ENCODE assay signal across 14 mouse cellular contexts in genomic region chr2:24311302-24312001, GRCm38 (mm10). TPM values are rescaled to one million over a fixed set of nuclear protein-coding genes. Genes with fewer than 3 reads are reported as not detected.
DNase-seq lines count a peak whose midpoint lies in the region; ATAC-seq and TF ChIP-seq lines count a peak whose summit lies in the region.
"Had no signal": no experiment of that assay in that cellular context is flagged by ENCODE, and none has a peak within 500 bp of the region (broad histone marks: within the 10 kb centered on the region; RNA-seq: fewer than 3 reads in every experiment).

No protein-coding gene starts in this region.

- 44% methylated on average over 6 of the region's 6 CpGs for WGBS in lung, adult 2 months
- 54% methylated on average over 6 of the region's 6 CpGs for WGBS in intestine, embryonic 16.5 days

- no peak overlapping the region for H3K4me2 ChIP-seq in intestine, embryonic 16.5 days (ENCODE audit: low read depth, low read length)
- H3K4me2 ChIP-seq: stomach, embryonic 15.5 days had no signal

- no peaks in the 10 kb centered on the region for H3K27me3 ChIP-seq in intestine, embryonic 16.5 days (replicated peaks; ENCODE audit: control insufficient read depth, insufficient read depth, low read length)
- H3K27me3 ChIP-seq: stomach, embryonic 15.5 days had no signal

- DNase-seq in embryo, embryonic 10.5 days (ENCODE audit: low spot score) = peak; percentile 1
- no peak for DNase-seq in embryo, embryonic 9.5 days (ENCODE audit: extremely low spot score)
- DNase-seq in c-Kit-positive CD71-negative TER-119-negative erythroid progenitor cells, embryonic 14.5 days (ENCODE audit: low read depth) = peak; percentile 36
- peak; percentile 14 for DNase-seq in lung, adult 2 months
- peak; percentile 45 to 48 for DNase-seq in spleen, adult 18-20 months
- no peak for DNase-seq in left cerebral cortex, adult 2 months (ENCODE audit: extremely low spot score in 1 of 2, low spot score in 2 of 2)
- DNase-seq in layer of hippocampus, adult 9-10 months (ENCODE audit: low spot score) = no peak
- DNase-seq: cerebellum, adult 11 months; gastrocnemius, postnatal 14 days had no signal

- no peak for TF ChIP-seq POLR2A in lung, adult 2 months (IDR thresholded peaks at IDR 0.05; ENCODE audit: borderline replicate concordance, extremely low read depth, low read depth, low read length)

- H3K27ac ChIP-seq in left cerebral cortex, adult 2 months = no peak overlapping the region
- H3K27ac ChIP-seq in intestine, embryonic 16.5 days (ENCODE audit: low read length) = no peak overlapping the region
- H3K27ac ChIP-seq: hindbrain, embryonic 10.5 days; midbrain, embryonic 10.5 days; stomach, embryonic 15.5 days had no signal

- no peaks in the 10 kb centered on the region for H3K36me3 ChIP-seq in intestine, embryonic 16.5 days (ENCODE audit: control insufficient read depth, insufficient read depth, low read length)
- H3K36me3 ChIP-seq: hindbrain, embryonic 10.5 days; midbrain, embryonic 10.5 days; stomach, embryonic 15.5 days had no signal

- no peaks in the 10 kb centered on the region for H3K4me1 ChIP-seq in lung, adult 2 months (ENCODE audit: control insufficient read depth, insufficient read depth, low read length)
- no peaks in the 10 kb centered on the region for H3K4me1 ChIP-seq in intestine, embryonic 16.5 days (ENCODE audit: control insufficient read depth, insufficient read depth, low read length)
- H3K4me1 ChIP-seq: hindbrain, embryonic 10.5 days; midbrain, embryonic 10.5 days; stomach, embryonic 15.5 days had no signal

- TF ChIP-seq CTCF in lung, adult 2 months (IDR thresholded peaks at IDR 0.05; ENCODE audit: insufficient read depth, low read length) = no peak
- no peak for TF ChIP-seq CTCF in left cerebral cortex, adult 2 months (IDR thresholded peaks at IDR 0.05)

- H3K9me3 ChIP-seq in intestine, embryonic 16.5 days (ENCODE audit: control insufficient read depth, low read length) = no peaks in the 10 kb centered on the region
- H3K9me3 ChIP-seq: hindbrain, embryonic 10.5 days; midbrain, embryonic 10.5 days; stomach, embryonic 15.5 days had no signal

- H3K4me3 ChIP-seq in lung, adult 2 months (replicated peaks; ENCODE audit: extremely low read depth, low read depth, low read length) = no peak overlapping the region
- H3K4me3 ChIP-seq in left cerebral cortex, adult 2 months = no peak overlapping the region
- no peak overlapping the region for H3K4me3 ChIP-seq in intestine, embryonic 16.5 days (ENCODE audit: low read length)
- H3K4me3 ChIP-seq: hindbrain, embryonic 10.5 days; midbrain, embryonic 10.5 days; stomach, embryonic 15.5 days had no signal

- ATAC-seq in intestine, embryonic 16.5 days = no peak; the same call in 1 of the 2 replicates

- intact Hi-C loops in left cerebral cortex, adult 2 months (cut with DNase I) = no loop called here

- H3K9ac ChIP-seq in intestine, embryonic 16.5 days (ENCODE audit: low read depth, low read length) = no peak overlapping the region
- H3K9ac ChIP-seq: stomach, embryonic 15.5 days had no signal

RNA-seq across cellular contexts. Expression of gene Il1f10, which starts 20.5 kb away (rescaled TPM):
- not detected in 2 replicates for polyA plus RNA-seq in lung, adult 2 months (2012; rRNA removed)
- total RNA-seq in left cerebral cortex, adult 2 months (2021) = not detected
- polyA plus RNA-seq in intestine, embryonic 16.5 days (2015; fragmentation: Nextera tagmentation; extraction: Ambion mirVana) = not detected in 2 replicates
- total RNA-seq: gastrocnemius, postnatal 14 days; layer of hippocampus, postnatal 25 days had no signal
- polyA plus RNA-seq: hindbrain, embryonic 10.5 days; midbrain, embryonic 10.5 days; stomach, embryonic 15.5 days had no signal

RNA-seq across cellular contexts. Expression of gene Il1rn, which starts 25.2 kb away (rescaled TPM):
- 4.7 and 14.0 TPM in 2 replicates for polyA plus RNA-seq in lung, adult 2 months (2012; rRNA removed)
- not detected for total RNA-seq in left cerebral cortex, adult 2 months (2021)
- polyA plus RNA-seq in intestine, embryonic 16.5 days (2015; fragmentation: Nextera tagmentation; extraction: Ambion mirVana) = 0.80 and 1.2 TPM in 2 replicates
- total RNA-seq: gastrocnemius, postnatal 14 days; layer of hippocampus, postnatal 25 days had no signal
- polyA plus RNA-seq: midbrain, embryonic 10.5 days had no signal

RNA-seq across cellular contexts. Expression of gene Il1f5, which starts 34.7 kb away (rescaled TPM):
- polyA plus RNA-seq in lung, adult 2 months (2012; rRNA removed) = 7.1 TPM in 1 of 2 replicates, not detected in the other
- total RNA-seq in left cerebral cortex, adult 2 months (2021) = not detected
- polyA plus RNA-seq in intestine, embryonic 16.5 days (2015; fragmentation: Nextera tagmentation; extraction: Ambion mirVana) = not detected in 2 replicates
- total RNA-seq: gastrocnemius, postnatal 14 days; layer of hippocampus, postnatal 25 days had no signal
- polyA plus RNA-seq: hindbrain, embryonic 10.5 days; midbrain, embryonic 10.5 days had no signal

RNA-seq across cellular contexts. Expression of gene Psd4, which starts 55.9 kb away (rescaled TPM):
- polyA plus RNA-seq in lung, adult 2 months (2012; rRNA removed) = 7.8 and 12.3 TPM in 2 replicates
- total RNA-seq in left cerebral cortex, adult 2 months (2021) = under 1 TPM; 0.47 to 0.48 TPM
- polyA plus RNA-seq in intestine, embryonic 16.5 days (2015; fragmentation: Nextera tagmentation; extraction: Ambion mirVana) = 6.1 and 7.2 TPM in 2 replicates

Comparison
In these comparisons a context has a peak if more than half of its experiments do, and no peak if none do; other contexts are left out.
1. DNase-seq: peak in embryo, embryonic 10.5 days (single experiment), c-Kit-positive CD71-negative TER-119-negative erythroid progenitor cells, embryonic 14.5 days (single experiment), lung, adult 2 months (single experiment) and spleen, adult 18-20 months (2 of 2); none in embryo, embryonic 9.5 days (single experiment), left cerebral cortex, adult 2 months (0 of 2) and layer of hippocampus, adult 9-10 months (single experiment).